Mouse (Mus musculus) hindbrain, embryonic 11.5 days (tissue): ENCODE measurements around the gene Stk32c. TPM values are rescaled to one million over a fixed set of nuclear protein-coding genes. Genes with fewer than 3 reads are reported as not detected.

Experiments
- ATAC-seq: fragments of 200-750 bp; cut with Nextera tagmentation; 2 replicates; pipeline ENCODE4 v1.8.0; 2017; ENCODE audit warnings: mild to moderate bottlenecking, moderate TSS enrichment, moderate library complexity; ENCODE audit not compliant: low FRiP score
- DNase-seq: peaks from one replicate; pipeline ENCODE4 v3.0.0-alpha.2; 2015; ENCODE audit warnings: low spot score
- H3K27ac ChIP-seq: fragments of 300-500 bp; sonication (generic); 2 replicates; pipeline ENCODE4 v1.5.1; 2014; ENCODE audit warnings: mild to moderate bottlenecking, low read depth, low read length
- H3K27me3 ChIP-seq: fragments of 300-500 bp; sonication (generic); 2 replicates; pipeline ENCODE4 v1.6.1; 2014; ENCODE audit warnings: mild to moderate bottlenecking, low read length, moderate library complexity, mixed read lengths; ENCODE audit not compliant: control insufficient read depth, insufficient read depth
- H3K36me3 ChIP-seq: fragments of 300-500 bp; sonication (generic); 2 replicates; pipeline ENCODE4 v1.6.1; 2014; ENCODE audit warnings: mild to moderate bottlenecking, low read length, moderate library complexity, mixed read lengths; ENCODE audit not compliant: control insufficient read depth, insufficient read depth
- H3K4me1 ChIP-seq: fragments of 300-500 bp; sonication (generic); replicated peaks from 2 replicates; pipeline ENCODE4 v1.6.1; 2014; ENCODE audit warnings: low read length, mixed read lengths; ENCODE audit not compliant: control insufficient read depth, insufficient read depth
- H3K4me2 ChIP-seq: fragments of 300-500 bp; sonication (generic); replicated peaks from 2 replicates; pipeline ENCODE4 v1.6.1; 2014; ENCODE audit warnings: mild to moderate bottlenecking, low read depth, low read length
- H3K4me3 ChIP-seq: fragments of 300-500 bp; sonication (generic); 2 replicates; pipeline ENCODE4 v1.5.1; 2014; ENCODE audit warnings: low read depth, low read length
- H3K9ac ChIP-seq: fragments of 300-500 bp; sonication (generic); 2 replicates; pipeline ENCODE4 v1.6.1; 2014; ENCODE audit warnings: low read depth, low read length
- H3K9me3 ChIP-seq: fragments of 300-500 bp; sonication (generic); 2 replicates; pipeline ENCODE4 v1.6.1; 2016; ENCODE audit warnings: low read length; ENCODE audit not compliant: control insufficient read depth
- WGBS: fragments of 180-500 bp; shearing (Covaris S2); extraction: QIAGEN DNeasy Blood & Tissue Kit; methylation state at CpG from one replicate; pipeline ENCODE4 v1.1.7; 2014; 5-methylcytosine and 5-hydroxymethylcytosine counted together
- polyA plus RNA-seq: library from polyadenylated mRNA; unstranded; fragments of >200 nt; fragmentation: Nextera tagmentation; extraction: Ambion mirVana; gene quantifications from 2 replicates; pipeline ENCODE4 v1.2.1, GENCODE M21; 2014

Stk32c gene
- polyA plus RNA-seq, 1 experiment from 2014 or later = 0.54 TPM

DNA sequence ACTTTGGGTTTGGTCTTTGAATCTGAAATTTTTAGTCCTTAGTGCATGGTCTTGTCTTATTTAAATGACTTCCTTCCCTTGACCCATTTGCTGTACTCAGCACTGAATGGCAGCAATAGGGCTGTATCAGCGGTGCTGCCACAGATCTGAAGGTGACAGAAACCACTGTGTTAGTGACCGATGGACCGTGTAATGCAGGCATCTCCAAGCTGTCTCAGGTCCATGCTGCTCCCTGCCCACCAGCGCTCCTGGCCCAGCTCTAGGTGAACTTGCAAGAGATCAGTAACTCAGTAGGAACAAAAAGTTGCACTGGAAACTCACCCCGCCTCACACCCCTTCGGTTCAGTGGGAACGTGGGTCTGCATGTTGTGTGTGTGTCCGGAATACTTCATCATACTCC lies 130.8 kb downstream of the Stk32c start:
- Histone ChIP-seq H3K4me1 (peaks cover 5% of the 10 kb centered on the region), H3K27ac (peak overlapping the region; percentile 11; the same call in 1 of the 2 replicates)
- 59% methylated on average over 8 of the region's 8 CpGs for WGBS

DNA sequence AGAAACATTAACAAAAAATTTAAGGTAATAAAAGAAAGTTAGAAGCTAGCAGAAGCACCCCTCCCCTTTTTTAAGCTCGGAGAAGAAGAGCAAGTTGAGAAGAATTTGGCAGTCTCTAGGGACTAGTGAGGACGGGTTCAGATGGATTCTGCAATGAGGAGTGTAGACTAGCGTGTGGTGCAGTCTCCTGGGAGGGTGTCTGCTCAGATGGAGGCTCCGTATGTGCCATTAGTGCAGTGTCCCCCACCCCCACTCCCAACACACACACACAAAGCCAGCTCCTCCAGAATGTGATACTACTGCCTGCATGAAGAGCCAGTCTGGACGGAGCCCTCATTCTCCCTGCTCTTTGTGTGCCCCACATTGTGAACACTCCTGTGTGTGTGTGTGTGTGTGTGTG lies 131.9 kb downstream of the Stk32c start:
- no peak overlapping the region for H3K4me3 ChIP-seq
- DNase-seq (no peak), ATAC-seq (no peak)
- H3K9ac ChIP-seq = no peak overlapping the region
- H3K4me2 ChIP-seq = no peak overlapping the region
- peaks cover 5% of the 10 kb centered on the region for H3K4me1 ChIP-seq
- no peaks in the 10 kb centered on the region for H3K9me3 ChIP-seq
- no peaks in the 10 kb centered on the region for H3K36me3 ChIP-seq
- 0 out of 2 replicates have a peak, but pooled peaks cover 2% of the 10 kb centered on the region for H3K27me3 ChIP-seq
- H3K27ac ChIP-seq = 0 out of 2 replicates have a peak overlapping the region, but pooled peaks have one; percentile 36
- 51% methylated on average over 5 of the region's 5 CpGs for WGBS

More for the DNA sequence above, 130.8 kb downstream of the Stk32c start:
- DNase-seq (no peak), ATAC-seq (no peak)
- Histone ChIP-seq H3K36me3 (no peaks in the 10 kb centered on the region), H3K4me2 (no peak overlapping the region), H3K27me3 (0 out of 2 replicates have a peak, but pooled peaks cover 2% of the 10 kb centered on the region), H3K4me3 (no peak overlapping the region), H3K9ac (no peak overlapping the region), H3K9me3 (no peaks in the 10 kb centered on the region)

DNA sequence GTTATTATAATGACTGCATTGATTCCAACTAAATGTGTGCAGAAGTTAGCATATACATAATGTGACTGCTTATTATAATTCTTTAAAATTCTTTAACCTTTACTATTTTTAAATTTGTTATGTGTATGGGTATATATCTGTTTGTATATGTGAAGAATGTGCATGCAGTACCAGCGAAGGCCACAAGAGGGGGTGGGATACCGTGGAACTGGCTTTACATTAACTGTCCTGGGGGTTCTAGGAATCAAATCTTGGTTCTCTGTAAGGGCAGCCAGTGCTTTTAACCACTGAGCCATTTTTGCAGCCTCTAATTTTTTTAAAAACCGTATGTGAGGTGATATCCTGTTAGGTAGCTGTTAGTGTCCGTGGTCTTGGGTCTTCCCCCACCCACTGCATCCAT lies 132.4 kb downstream of the Stk32c start:
- H3K27me3 ChIP-seq = 0 out of 2 replicates have a peak, but pooled peaks cover 2% of the 10 kb centered on the region
- H3K4me3 ChIP-seq = no peak overlapping the region
- ATAC-seq (no peak), DNase-seq (peak; percentile 53)
- H3K27ac ChIP-seq = no peak overlapping the region
- no peak overlapping the region for H3K4me2 ChIP-seq
- no peaks in the 10 kb centered on the region for H3K36me3 ChIP-seq
- H3K9me3 ChIP-seq = no peaks in the 10 kb centered on the region
- WGBS = 73% methylated on average over 4 of the region's 4 CpGs
- peaks cover 5% of the 10 kb centered on the region for H3K4me1 ChIP-seq
- no peak overlapping the region for H3K9ac ChIP-seq

DNA sequence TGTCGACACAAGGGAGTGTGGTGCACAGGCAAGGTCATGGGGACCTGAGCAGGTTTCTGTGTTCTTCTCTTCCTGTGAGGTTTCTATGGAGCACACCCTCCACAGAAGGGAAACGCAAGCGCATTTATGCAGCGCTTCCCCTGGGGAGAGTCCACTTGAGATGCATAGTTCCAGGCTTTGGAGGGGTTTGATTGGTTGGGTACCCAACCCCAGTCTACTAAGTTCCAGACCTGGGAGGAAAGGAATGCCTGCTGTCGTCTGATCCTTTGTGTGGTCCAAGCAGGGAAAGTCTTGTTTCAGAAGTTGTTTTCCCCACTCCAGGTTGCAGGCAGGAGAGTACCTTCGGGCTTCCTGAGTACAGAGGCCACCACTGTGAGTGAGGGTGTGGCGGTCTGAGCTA lies 134.0 kb downstream of the Stk32c start:
- no peak overlapping the region for H3K9ac ChIP-seq
- H3K4me1 ChIP-seq = peaks cover 13% of the 10 kb centered on the region
- no peaks in the 10 kb centered on the region for H3K9me3 ChIP-seq
- no peak overlapping the region for H3K4me2 ChIP-seq
- H3K27ac ChIP-seq = no peak overlapping the region
- DNase-seq = no peak
- 69% methylated on average over 7 of the region's 7 CpGs for WGBS
- no peak overlapping the region for H3K4me3 ChIP-seq
- ATAC-seq = no peak
- H3K36me3 ChIP-seq = no peaks in the 10 kb centered on the region
- H3K27me3 ChIP-seq = no peaks in the 10 kb centered on the region

DNA sequence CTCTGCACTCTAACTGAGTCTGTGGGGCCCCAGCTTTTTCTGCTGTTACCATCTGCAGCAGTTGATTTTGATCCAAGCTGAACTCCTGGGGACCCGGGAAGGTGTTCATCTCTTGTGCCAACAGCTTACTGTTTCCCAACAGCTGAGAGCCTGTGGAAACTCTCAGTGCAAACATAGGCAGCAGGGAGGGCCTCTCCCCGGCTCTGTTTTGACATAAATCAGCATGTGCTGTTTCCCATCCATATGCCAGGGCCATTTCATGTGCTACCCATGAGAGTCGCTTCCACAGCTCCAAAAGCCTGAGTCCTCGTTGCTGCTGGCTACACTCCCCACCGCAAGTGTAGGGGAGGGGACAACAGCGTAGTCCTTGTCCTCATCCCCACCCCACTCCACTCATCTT lies 134.9 kb downstream of the Stk32c start:
- Histone ChIP-seq H3K36me3 (no peaks in the 10 kb centered on the region), H3K27me3 (no peaks in the 10 kb centered on the region), H3K4me1 (peaks cover 16% of the 10 kb centered on the region), H3K9ac (no peak overlapping the region; the same call in 1 of the 2 replicates), H3K4me3 (no peak overlapping the region), H3K4me2 (no peak overlapping the region), H3K27ac (peak overlapping the region; percentile 94), H3K9me3 (no peaks in the 10 kb centered on the region)
- WGBS = 68% methylated on average over 6 of the region's 6 CpGs
- DNase-seq (no peak), ATAC-seq (no peak)

DNA sequence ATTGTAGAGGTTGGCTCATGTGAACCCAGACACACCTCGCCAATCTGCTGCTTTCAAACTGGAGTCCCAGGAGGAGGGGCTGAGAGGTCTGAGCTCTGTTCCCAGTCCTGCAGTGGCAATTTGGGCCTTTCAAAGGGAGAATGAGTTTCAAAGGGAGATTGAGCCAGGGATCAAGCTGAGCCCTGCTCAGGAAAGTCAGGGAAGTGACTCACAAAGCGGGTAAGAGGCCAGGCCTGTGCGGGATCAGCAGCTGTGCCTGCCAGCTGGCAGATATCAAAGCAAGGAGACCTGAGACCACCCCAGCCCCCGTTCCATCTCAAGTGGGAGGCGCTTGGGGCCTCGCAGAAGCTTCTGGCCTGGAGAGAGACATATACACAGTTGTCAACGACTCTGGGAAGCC lies 135.8 kb downstream of the Stk32c start:
- H3K36me3 ChIP-seq = no peaks in the 10 kb centered on the region
- no peak overlapping the region for H3K4me3 ChIP-seq
- peak overlapping the region; percentile 94 for H3K27ac ChIP-seq
- no peak overlapping the region; the same call in 1 of the 2 replicates for H3K4me2 ChIP-seq
- 10% methylated on average over 7 of the region's 7 CpGs for WGBS
- DNase-seq (peak; percentile 53), ATAC-seq (0 out of 2 replicates have a peak, but pooled peaks have one; percentile 10)
- no peaks in the 10 kb centered on the region for H3K9me3 ChIP-seq
- no peaks in the 10 kb centered on the region for H3K27me3 ChIP-seq
- H3K9ac ChIP-seq = no peak overlapping the region
- H3K4me1 ChIP-seq = peaks cover 16% of the 10 kb centered on the region

DNA sequence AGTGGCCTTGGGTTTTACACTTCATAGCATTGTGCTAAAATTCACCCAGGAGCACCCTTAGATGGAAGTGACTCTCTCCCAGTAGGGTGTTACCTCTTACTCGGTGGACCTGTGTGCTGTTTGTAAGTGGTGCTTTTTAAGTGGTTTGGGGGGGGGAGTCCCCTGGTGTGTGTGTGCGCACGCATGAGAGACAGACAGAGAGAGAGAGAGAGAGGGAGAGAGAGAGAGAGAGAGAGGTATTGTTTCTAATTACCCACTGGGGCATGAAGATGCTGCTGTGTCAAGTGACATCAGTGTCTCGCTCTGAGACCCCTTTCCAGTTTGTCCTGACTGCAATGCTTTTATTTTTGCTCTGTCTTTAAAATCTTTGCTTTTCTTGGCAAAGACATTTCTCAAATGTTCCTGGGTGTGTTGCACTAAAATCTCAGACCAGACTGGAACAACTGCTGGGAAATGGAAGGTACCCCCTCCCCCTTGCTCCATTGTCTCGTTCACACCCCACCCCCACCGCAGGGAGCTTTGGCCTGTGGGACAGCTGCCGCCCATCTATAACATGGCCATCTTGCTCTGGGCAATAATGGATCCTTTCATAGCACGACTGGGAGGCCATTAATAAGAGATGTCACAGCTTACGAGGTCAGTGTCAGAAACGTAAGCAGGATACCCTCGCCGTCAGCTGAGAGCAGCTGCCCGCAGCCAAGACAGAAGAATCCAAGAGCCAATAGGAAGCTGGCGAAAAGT lies 137.9 kb downstream of the Stk32c start:
- Histone ChIP-seq H3K27ac (peak overlapping the region; percentile 94), H3K36me3 (no peaks in the 10 kb centered on the region), H3K27me3 (no peaks in the 10 kb centered on the region), H3K4me1 (peaks cover 16% of the 10 kb centered on the region), H3K9me3 (no peaks in the 10 kb centered on the region), H3K9ac (no peak overlapping the region), H3K4me2 (no peak overlapping the region; the same call in 1 of the 2 replicates), H3K4me3 (no peak overlapping the region)
- WGBS = 19% methylated on average over 14 of the region's 14 CpGs
- peak; percentile 78 for DNase-seq
- peak; percentile 87 for ATAC-seq

DNA sequence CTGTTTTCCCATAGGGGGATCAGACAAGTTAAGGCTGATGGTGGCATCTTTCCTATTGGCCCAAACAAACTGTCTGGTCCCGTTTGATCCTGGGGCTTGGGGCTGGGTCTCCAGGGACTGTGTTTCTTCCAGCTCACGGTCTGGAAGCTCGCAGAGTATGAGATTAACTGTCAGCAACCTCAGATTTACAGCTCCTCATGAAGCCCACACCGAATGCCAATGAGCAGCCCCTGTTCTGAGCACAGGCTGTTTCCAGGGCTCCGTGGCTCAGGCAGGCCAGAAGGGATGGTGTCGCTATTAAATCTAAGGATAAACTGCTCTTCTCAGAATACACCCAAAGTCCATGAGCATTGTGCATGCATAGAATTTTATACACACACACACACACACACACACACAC lies 138.9 kb downstream of the Stk32c start:
- H3K4me3 ChIP-seq = no peak overlapping the region
- no peak overlapping the region for H3K9ac ChIP-seq
- H3K9me3 ChIP-seq = no peaks in the 10 kb centered on the region
- no peaks in the 10 kb centered on the region for H3K36me3 ChIP-seq
- no peak for ATAC-seq
- no peak overlapping the region for H3K4me2 ChIP-seq
- peak overlapping the region; percentile 94 for H3K27ac ChIP-seq
- H3K27me3 ChIP-seq = no peaks in the 10 kb centered on the region
- whole genome bisulfite sequencing = 30% methylated on average over 6 of the region's 6 CpGs
- DNase-seq = peak; percentile 49
- peaks cover 16% of the 10 kb centered on the region for H3K4me1 ChIP-seq

DNA sequence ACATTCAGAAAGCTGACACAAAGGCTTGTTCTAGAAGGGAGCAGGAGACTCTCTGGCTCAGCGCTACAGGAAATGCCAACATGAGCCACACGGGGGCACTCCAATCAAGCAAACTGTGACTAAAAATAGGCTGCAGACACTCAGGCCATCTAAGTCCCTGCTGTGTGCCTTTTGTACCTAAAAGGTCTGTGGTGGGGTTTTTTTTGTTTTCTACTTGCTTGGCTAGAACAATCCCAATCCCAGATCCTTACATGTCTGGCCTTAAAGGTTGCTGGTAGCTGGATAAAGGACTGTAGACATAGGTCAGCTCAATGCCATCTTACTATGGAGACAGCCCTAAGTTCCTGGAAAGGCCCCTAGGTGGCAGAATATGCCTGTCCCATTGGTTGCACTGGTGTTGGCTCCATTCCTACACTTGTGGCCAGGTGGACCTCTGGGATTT lies 144.9 kb downstream of the Stk32c start:
- ATAC-seq = peak; percentile 83
- H3K27ac ChIP-seq = no peak overlapping the region
- 0% methylated on average over 2 of the region's 2 CpGs for WGBS

More for the DNA sequence above, 144.9 kb downstream of the Stk32c start:
- Histone ChIP-seq H3K36me3 (no peaks in the 10 kb centered on the region), H3K4me2 (no peak overlapping the region), H3K4me1 (no peaks in the 10 kb centered on the region), H3K4me3 (no peak overlapping the region), H3K9me3 (no peaks in the 10 kb centered on the region), H3K27me3 (no peaks in the 10 kb centered on the region), H3K9ac (no peak overlapping the region)
- peak; percentile 93 for DNase-seq
